Mouse (Mus musculus): ENCODE results near the gene Gm12830. TPM values are rescaled to one million over a fixed set of nuclear protein-coding genes. Genes with fewer than 3 reads are reported as not detected.

The Gm12830 gene
- total RNA-seq, 1 experiment from 2014 or later, result not detected

GRCm38 (mm10) chr4:114844600-114844999 is 23.1 kb downstream of the Gm12830 start:
- no peak for DNase-seq

- DNase-seq, result no peak
Observed at GRCm38 (mm10) chr4:114845622-114846021, 24.1 kb downstream of the Gm12830 start.

- no peak for DNase-seq
Observed at GRCm38 (mm10) chr4:114846723-114847122, 25.2 kb downstream of the Gm12830 start.

- DNase-seq, result no peak
Observed at GRCm38 (mm10) chr4:114853968-114854367, 32.4 kb downstream of the Gm12830 start.

GRCm38 (mm10) chr4:114858426-114858825 is 36.9 kb downstream of the Gm12830 start:
- DNase-seq, result peak; percentile 42

- DNase-seq, result no peak
Observed at GRCm38 (mm10) chr4:114863166-114863565, 41.6 kb downstream of the Gm12830 start.

GRCm38 (mm10) chr4:114869765-114870490 is 48.4 kb downstream of the Gm12830 start:
- no peak for DNase-seq

GRCm38 (mm10) chr4:114876441-114876972 is 55.0 kb downstream of the Gm12830 start:
- peak; percentile 5 for DNase-seq

- DNase-seq, result no peak
Observed at GRCm38 (mm10) chr4:114882232-114882631, 60.7 kb downstream of the Gm12830 start.

- peak; percentile 45 for DNase-seq
Observed at GRCm38 (mm10) chr4:114897853-114898252, 76.3 kb downstream of the Gm12830 start.

GRCm38 (mm10) chr4:114899885-114900284 is 78.4 kb downstream of the Gm12830 start:
- DNase-seq, result no peak

- DNase-seq, result no peak
Observed at GRCm38 (mm10) chr4:114900866-114901642, 79.5 kb downstream of the Gm12830 start.

GRCm38 (mm10) chr4:114901643-114902351 is 80.3 kb downstream of the Gm12830 start:
- DNase-seq, result peak; percentile 25

GRCm38 (mm10) chr4:114902641-114903421 is 81.3 kb downstream of the Gm12830 start:
- DNase-seq, result no peak

GRCm38 (mm10) chr4:114903422-114903782 is 81.9 kb downstream of the Gm12830 start:
- DNase-seq, result no peak

GRCm38 (mm10) chr4:114905501-114905900 is 84.0 kb downstream of the Gm12830 start:
- no peak for DNase-seq

Other genes starting within 250 kb of the Gm12830 start
- 1.1 and 1.6 TPM in 2 replicates for gene Foxd2, start 87.2 kb downstream of the Gm12830 start, total RNA-seq (2021)
- not detected in 2 replicates for gene Foxe3, start 104.3 kb downstream of the Gm12830 start, total RNA-seq (2021)
- 102 and 104 TPM in 2 replicates for gene Cmpk1, start 165.5 kb downstream of the Gm12830 start, total RNA-seq (2021)
- 0.94 and 1.2 TPM in 2 replicates for gene Stil, start 178.4 kb downstream of the Gm12830 start, total RNA-seq (2021)
- 2.9 and 3.5 TPM in 2 replicates for gene Tal1, start 234.7 kb downstream of the Gm12830 start, total RNA-seq (2021)

Measured in adrenal gland, postnatal 25 days (tissue).